Mouse (Mus musculus) embryonic facial prominence, embryonic 11.5 days (tissue): Measurements from ENCODE around the gene Pkd1l2. TPM values are rescaled to one million over a fixed set of nuclear protein-coding genes. Genes with fewer than 3 reads are reported as not detected.

Experiments
- ATAC-seq: fragments of 200-750 bp; cut with Nextera tagmentation; replicated peaks from 2 replicates; pipeline ENCODE4 v1.8.0; 2017; ENCODE audit warnings: low read depth; ENCODE audit not compliant: insufficient number of reproducible peaks, low FRiP score, low TSS enrichment
- DNase-seq: peaks from one replicate; pipeline ENCODE4 v3.0.0-alpha.2; 2015; ENCODE audit warnings: low spot score
- H3K27ac ChIP-seq: fragments of 300-500 bp; sonication (generic); replicated peaks from 2 replicates; pipeline ENCODE4 v1.5.1; 2014; ENCODE audit warnings: mild to moderate bottlenecking, low read depth, low read length, control low read depth
- H3K27me3 ChIP-seq: fragments of 300-500 bp; sonication (generic); 2 replicates; pipeline ENCODE4 v1.6.1; 2014; ENCODE audit warnings: mild to moderate bottlenecking, low read length, moderate library complexity, mixed read lengths; ENCODE audit not compliant: control insufficient read depth, insufficient read depth
- H3K36me3 ChIP-seq: fragments of 300-500 bp; sonication (generic); replicated peaks from 2 replicates; pipeline ENCODE4 v1.6.1; 2014; ENCODE audit warnings: low read depth, mild to moderate bottlenecking, low read length, moderate library complexity, mixed read lengths; ENCODE audit not compliant: control insufficient read depth, insufficient read depth
- H3K4me1 ChIP-seq: fragments of 300-500 bp; sonication (generic); 2 replicates; pipeline ENCODE4 v1.6.1; 2014; ENCODE audit warnings: low read length, mixed read lengths; ENCODE audit not compliant: control insufficient read depth, insufficient read depth
- H3K4me2 ChIP-seq: fragments of 300-500 bp; sonication (generic); 2 replicates; pipeline ENCODE4 v1.6.1; 2014; ENCODE audit warnings: low read depth, mild to moderate bottlenecking, control low read depth, low read length, moderate library complexity
- H3K4me3 ChIP-seq: fragments of 300-500 bp; sonication (generic); 2 replicates; pipeline ENCODE4 v1.5.1; 2014; ENCODE audit warnings: low read depth, low read length, control low read depth
- H3K9ac ChIP-seq: fragments of 300-500 bp; sonication (generic); replicated peaks from 2 replicates; pipeline ENCODE4 v1.6.1; 2014; ENCODE audit warnings: mild to moderate bottlenecking, control low read depth, low read length
- H3K9me3 ChIP-seq: fragments of 300-500 bp; sonication (generic); replicated peaks from 2 replicates; pipeline ENCODE4 v1.6.1; 2016; ENCODE audit warnings: mild to moderate bottlenecking, low read length, inconsistent platforms, mixed read lengths; ENCODE audit not compliant: control insufficient read depth
- WGBS: fragments of 180-500 bp; shearing (Covaris S2); extraction: QIAGEN DNeasy Blood & Tissue Kit; methylation state at CpG from one replicate; pipeline ENCODE4 v1.1.7; 2014; 5-methylcytosine and 5-hydroxymethylcytosine counted together
- polyA plus RNA-seq: library from polyadenylated mRNA; unstranded; fragments of >200 nt; fragmentation: Nextera tagmentation; extraction: Ambion mirVana; gene quantifications from 2 replicates; pipeline ENCODE4 v1.2.1, GENCODE M21; 2014

Gene Pkd1l2
- polyA plus RNA-seq, 1 experiment from 2014 or later = not detected

GRCm38 (mm10) chr8:117115676-117116446 lies 33.6 kb upstream of the Pkd1l2 start:
- Histone ChIP-seq H3K9ac (no peak overlapping the region), H3K36me3 (no peaks in the 10 kb centered on the region), H3K9me3 (no peaks in the 10 kb centered on the region), H3K4me2 (peak overlapping the region; percentile 10; the same call in 1 of the 2 replicates), H3K4me1 (peaks cover 3% of the 10 kb centered on the region; the same call in 1 of the 2 replicates), H3K4me3 (no peak overlapping the region), H3K27me3 (no peaks in the 10 kb centered on the region), H3K27ac (no peak overlapping the region)
- no peak for DNase-seq
- 10% methylated on average over 13 of the region's 13 CpGs for whole genome bisulfite sequencing
- ATAC-seq = no peak

DNA sequence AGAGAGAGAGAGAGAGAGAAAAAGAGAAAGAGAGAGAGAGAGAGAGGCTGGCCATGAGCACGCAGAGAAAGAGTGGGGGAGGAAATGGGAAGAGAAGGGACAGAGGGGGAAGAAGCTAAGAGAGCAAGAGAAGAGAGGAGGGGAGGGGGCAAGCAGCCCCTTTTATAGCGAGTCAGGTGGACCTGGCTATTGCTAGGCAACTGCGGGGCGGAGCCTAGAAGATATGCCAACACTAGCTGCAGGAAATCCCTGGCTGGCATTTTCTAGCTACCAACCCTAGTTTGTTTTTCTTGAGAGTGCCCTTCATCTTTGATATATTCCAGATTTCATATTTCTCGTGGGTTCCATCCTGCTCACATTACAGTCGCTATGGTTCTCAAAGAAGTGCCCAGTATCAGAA lies 32.8 kb upstream of the Pkd1l2 start:
- H3K27ac ChIP-seq = no peak overlapping the region
- ATAC-seq (no peak), DNase-seq (no peak)
- no peaks in the 10 kb centered on the region for H3K27me3 ChIP-seq
- H3K4me1 ChIP-seq = peaks cover 3% of the 10 kb centered on the region; the same call in 1 of the 2 replicates
- no peak overlapping the region for H3K9ac ChIP-seq
- H3K4me2 ChIP-seq = no peak overlapping the region
- WGBS = 33% methylated on average over 6 of the region's 6 CpGs
- no peaks in the 10 kb centered on the region for H3K9me3 ChIP-seq
- H3K36me3 ChIP-seq = no peaks in the 10 kb centered on the region
- no peak overlapping the region for H3K4me3 ChIP-seq

- H3K4me2 ChIP-seq = no peak overlapping the region
- DNase-seq = no peak
- no peak overlapping the region for H3K9ac ChIP-seq
- H3K36me3 ChIP-seq = no peaks in the 10 kb centered on the region
- no peaks in the 10 kb centered on the region for H3K9me3 ChIP-seq
- ATAC-seq = no peak
- no peak overlapping the region for H3K27ac ChIP-seq
- H3K4me1 ChIP-seq = peaks cover 3% of the 10 kb centered on the region; the same call in 1 of the 2 replicates
- H3K27me3 ChIP-seq = no peaks in the 10 kb centered on the region
- no peak overlapping the region for H3K4me3 ChIP-seq
- WGBS = 75% methylated on average over 8 of the region's 8 CpGs
Observed at GRCm38 (mm10) chr8:117112261-117112660, 30.0 kb upstream of the Pkd1l2 start.

GRCm38 (mm10) chr8:117111641-117112040 lies 29.4 kb upstream of the Pkd1l2 start:
- DNase-seq (no peak), ATAC-seq (no peak)
- Histone ChIP-seq H3K27me3 (no peaks in the 10 kb centered on the region), H3K27ac (no peak overlapping the region), H3K9me3 (no peaks in the 10 kb centered on the region), H3K4me1 (peaks cover 3% of the 10 kb centered on the region; the same call in 1 of the 2 replicates), H3K36me3 (no peaks in the 10 kb centered on the region), H3K9ac (no peak overlapping the region), H3K4me3 (no peak overlapping the region), H3K4me2 (no peak overlapping the region)
- WGBS = 90% methylated on average over 3 of the region's 3 CpGs

DNA sequence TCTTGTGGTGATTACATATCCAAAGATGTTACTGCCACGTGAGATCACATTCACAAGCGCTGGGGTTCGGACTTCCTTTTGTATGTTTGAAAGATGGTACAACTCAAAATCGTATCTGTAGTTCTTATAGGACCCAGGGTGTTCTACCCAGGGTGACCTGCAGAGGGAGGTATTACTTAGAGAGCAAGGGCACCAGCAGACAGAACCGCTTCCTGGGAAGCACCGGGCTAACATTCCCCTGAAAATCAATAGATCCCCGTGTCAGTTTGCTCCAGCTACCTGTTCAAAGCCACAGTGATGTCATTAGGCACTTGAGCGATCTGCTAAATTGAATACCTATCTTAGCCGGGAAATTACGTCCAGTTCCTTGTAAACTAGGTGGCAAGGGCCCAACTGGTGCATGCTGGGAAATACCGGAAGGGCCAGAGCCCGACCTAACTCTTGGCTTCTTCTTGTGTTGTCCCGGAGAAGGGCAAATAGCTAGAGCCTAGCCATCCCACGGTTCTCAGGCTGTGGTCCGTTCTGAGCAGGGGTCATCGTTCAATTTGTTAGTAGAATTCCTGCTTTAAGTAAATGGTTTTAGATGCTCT lies 27.6 kb upstream of the Pkd1l2 start:
- no peaks in the 10 kb centered on the region for H3K27me3 ChIP-seq
- no peaks in the 10 kb centered on the region for H3K36me3 ChIP-seq
- no peak overlapping the region for H3K9ac ChIP-seq
- DNase-seq (peak; percentile 39), ATAC-seq (no peak)
- WGBS = 47% methylated on average over 16 of the region's 16 CpGs
- H3K9me3 ChIP-seq = no peaks in the 10 kb centered on the region
- H3K4me2 ChIP-seq = no peak overlapping the region
- no peak overlapping the region for H3K4me3 ChIP-seq
- H3K27ac ChIP-seq = no peak overlapping the region
- no peaks in the 10 kb centered on the region for H3K4me1 ChIP-seq

- no peak for DNase-seq
- ATAC-seq = no peak
- Histone ChIP-seq H3K4me3 (no peak overlapping the region), H3K27me3 (no peaks in the 10 kb centered on the region), H3K4me1 (no peaks in the 10 kb centered on the region), H3K4me2 (no peak overlapping the region), H3K9ac (no peak overlapping the region), H3K27ac (no peak overlapping the region), H3K36me3 (no peaks in the 10 kb centered on the region), H3K9me3 (no peaks in the 10 kb centered on the region)
- 90% methylated on average over 19 of the region's 19 CpGs for WGBS
Observed at GRCm38 (mm10) chr8:117109018-117109711, 26.9 kb upstream of the Pkd1l2 start.

DNA sequence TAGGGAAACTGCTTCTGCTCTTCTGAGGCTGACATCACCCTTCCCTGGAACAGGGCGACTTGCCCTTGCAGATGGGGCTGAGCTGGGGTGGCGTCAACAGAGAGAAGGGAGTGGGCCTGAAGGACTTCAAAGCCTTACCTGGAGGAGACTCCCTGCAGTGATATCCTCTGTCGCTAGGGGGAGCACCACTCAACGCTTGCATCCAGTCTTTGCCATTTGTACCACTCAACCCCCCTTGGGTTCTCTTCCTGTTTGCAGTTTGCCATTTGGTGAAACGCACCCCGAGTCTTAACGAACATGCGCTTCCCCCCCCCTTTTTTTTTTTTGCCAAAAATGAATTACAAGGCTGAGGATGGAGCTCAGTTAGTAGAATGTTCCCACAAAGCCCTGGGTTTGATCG lies 25.3 kb upstream of the Pkd1l2 start:
- Histone ChIP-seq H3K4me2 (no peak overlapping the region), H3K36me3 (no peaks in the 10 kb centered on the region), H3K9ac (no peak overlapping the region), H3K4me1 (no peaks in the 10 kb centered on the region), H3K27me3 (no peaks in the 10 kb centered on the region), H3K9me3 (no peaks in the 10 kb centered on the region), H3K4me3 (no peak overlapping the region), H3K27ac (no peak overlapping the region)
- WGBS = 20% methylated on average over 9 of the region's 9 CpGs
- DNase-seq (peak; percentile 84), ATAC-seq (no peak)
